Mouse (Mus musculus): ENCODE results near the gene Cntn4. TPM values are rescaled to one million over a fixed set of nuclear protein-coding genes. Genes with fewer than 3 reads are reported as not detected.

Cntn4 gene
- polyA plus RNA-seq, 2 experiments: 1.2 to 1.9 TPM

DNA sequence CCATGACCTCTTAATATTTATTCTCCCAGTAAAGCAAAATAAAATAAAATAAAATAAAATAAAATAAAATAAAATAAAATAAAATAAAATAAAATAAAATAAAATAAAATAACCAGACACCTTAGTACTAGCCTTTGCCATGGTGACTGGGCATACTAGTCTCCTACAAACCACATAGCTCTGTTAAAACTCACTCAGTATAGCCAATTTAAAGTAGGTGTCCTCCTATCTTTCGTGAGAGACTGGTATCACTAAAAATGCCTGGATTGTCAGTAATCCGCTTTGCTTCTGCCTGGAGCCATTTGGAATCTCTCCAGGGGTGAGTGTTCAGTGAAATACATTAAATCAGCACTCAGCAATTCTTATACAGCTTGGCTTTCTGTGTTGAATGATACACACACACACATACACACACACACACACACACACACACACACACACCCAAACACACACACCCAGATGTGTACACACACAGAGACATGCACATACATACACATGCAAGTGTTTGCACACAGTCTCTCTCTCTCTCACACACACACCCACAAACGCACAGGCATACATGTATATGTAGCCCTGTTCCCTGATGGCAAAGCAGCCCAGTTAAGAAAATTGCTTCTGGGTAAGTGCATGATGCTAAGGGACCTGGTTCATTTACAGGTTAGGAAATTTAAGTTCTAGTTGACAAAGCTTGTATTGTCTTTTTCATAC, 776.8 kb downstream of the Cntn4 start:
- Histone ChIP-seq H3K9me3 (ENCODE audit: control insufficient read depth, low read length) (no peaks in the 10 kb centered on the region), H3K9ac (ENCODE audit: low read depth, low read length, severe bottlenecking) (no peak overlapping the region), H3K4me3 (replicated peaks; ENCODE audit: low read length) (no peak overlapping the region), H3K27me3 (ENCODE audit: control insufficient read depth, insufficient read depth, low read length) (no peaks in the 10 kb centered on the region), H3K4me2 (replicated peaks; ENCODE audit: low read depth, low read length, severe bottlenecking) (no peak overlapping the region), H3K36me3 (ENCODE audit: control insufficient read depth, insufficient read depth, low read length) (no peaks in the 10 kb centered on the region), H3K27ac (replicated peaks; ENCODE audit: low read depth, low read length) (no peak overlapping the region), H3K4me1 (ENCODE audit: control insufficient read depth, insufficient read depth, low read length) (no peaks in the 10 kb centered on the region)
- no peak for DNase-seq (ENCODE audit: low spot score)
- no peak for ATAC-seq (ENCODE audit: low FRiP score, low read depth)
- no peak for TF ChIP-seq POLR2A (IDR thresholded peaks at IDR 0.05; ENCODE audit: borderline replicate concordance, extremely low read depth, insufficient read depth, insufficient read length)
- WGBS: 65% methylated on average over 3 of the region's 3 CpGs

DNA sequence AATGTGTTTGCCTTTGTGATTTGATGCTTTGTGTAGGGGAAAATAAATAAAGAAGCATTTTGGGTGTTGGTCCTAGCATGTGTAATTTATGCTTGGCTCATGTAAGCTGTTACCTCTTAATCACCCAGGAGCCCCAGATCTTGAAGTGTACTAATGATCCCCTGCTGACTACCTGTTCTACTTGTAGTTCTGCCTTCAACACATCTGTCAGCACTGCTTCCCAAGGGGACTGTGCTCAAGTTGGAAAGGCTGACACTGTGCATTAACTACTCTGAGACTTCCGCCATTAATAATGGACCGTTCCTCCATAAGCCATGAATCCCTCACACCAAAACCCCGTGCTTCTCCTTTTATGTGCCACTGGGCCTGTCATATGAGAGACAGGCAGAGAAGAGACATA, 778.2 kb downstream of the Cntn4 start:
- H3K27ac ChIP-seq (replicated peaks; ENCODE audit: low read depth, low read length): no peak overlapping the region
- H3K36me3 ChIP-seq (ENCODE audit: control insufficient read depth, insufficient read depth, low read length): no peaks in the 10 kb centered on the region
- H3K9me3 ChIP-seq (ENCODE audit: control insufficient read depth, low read length): no peaks in the 10 kb centered on the region
- DNase-seq (ENCODE audit: low spot score) (no peak), ATAC-seq (ENCODE audit: low FRiP score, low read depth) (no peak)
- no peak overlapping the region for H3K4me3 ChIP-seq (replicated peaks; ENCODE audit: low read length)
- no peak for TF ChIP-seq POLR2A (IDR thresholded peaks at IDR 0.05; ENCODE audit: borderline replicate concordance, extremely low read depth, insufficient read depth, insufficient read length)
- no peaks in the 10 kb centered on the region for H3K4me1 ChIP-seq (ENCODE audit: control insufficient read depth, insufficient read depth, low read length)
- no peak overlapping the region for H3K9ac ChIP-seq (ENCODE audit: low read depth, low read length, severe bottlenecking)
- no peak overlapping the region for H3K4me2 ChIP-seq (replicated peaks; ENCODE audit: low read depth, low read length, severe bottlenecking)
- WGBS: 41% methylated on average over 3 of the region's 3 CpGs
- H3K27me3 ChIP-seq (ENCODE audit: control insufficient read depth, insufficient read depth, low read length): no peaks in the 10 kb centered on the region

DNA sequence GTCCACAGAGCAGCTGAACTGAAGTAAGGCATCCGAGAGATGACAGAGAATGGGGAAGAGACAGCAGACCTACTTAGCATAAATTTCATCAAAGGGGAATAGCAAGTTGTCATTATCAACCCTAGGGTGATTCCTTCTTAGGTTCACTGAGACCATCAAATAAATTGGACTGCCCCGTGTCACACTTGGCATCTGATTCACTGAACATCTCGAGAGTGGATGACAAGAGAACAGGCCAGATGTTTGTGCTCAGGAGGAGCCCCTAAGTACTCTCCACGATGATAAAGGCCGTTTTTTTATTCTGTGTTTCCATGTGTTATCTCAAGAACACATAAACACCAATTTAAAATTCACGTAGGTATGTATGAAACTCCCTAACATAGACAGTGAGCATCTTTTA, 780.7 kb downstream of the Cntn4 start:
- Histone ChIP-seq H3K27ac (replicated peaks; ENCODE audit: low read depth, low read length) (no peak overlapping the region), H3K36me3 (ENCODE audit: control insufficient read depth, insufficient read depth, low read length) (no peaks in the 10 kb centered on the region), H3K27me3 (ENCODE audit: control insufficient read depth, insufficient read depth, low read length) (no peaks in the 10 kb centered on the region), H3K4me1 (ENCODE audit: control insufficient read depth, insufficient read depth, low read length) (no peaks in the 10 kb centered on the region), H3K4me2 (replicated peaks; ENCODE audit: low read depth, low read length, severe bottlenecking) (no peak overlapping the region), H3K4me3 (replicated peaks; ENCODE audit: low read length) (no peak overlapping the region), H3K9me3 (ENCODE audit: control insufficient read depth, low read length) (no peaks in the 10 kb centered on the region), H3K9ac (ENCODE audit: low read depth, low read length, severe bottlenecking) (no peak overlapping the region)
- no peak for TF ChIP-seq POLR2A (IDR thresholded peaks at IDR 0.05; ENCODE audit: borderline replicate concordance, extremely low read depth, insufficient read depth, insufficient read length)
- WGBS: 73% methylated on average over 6 of the region's 6 CpGs
- no peak for DNase-seq (ENCODE audit: low spot score)
- ATAC-seq (ENCODE audit: low FRiP score, low read depth): no peak

DNA sequence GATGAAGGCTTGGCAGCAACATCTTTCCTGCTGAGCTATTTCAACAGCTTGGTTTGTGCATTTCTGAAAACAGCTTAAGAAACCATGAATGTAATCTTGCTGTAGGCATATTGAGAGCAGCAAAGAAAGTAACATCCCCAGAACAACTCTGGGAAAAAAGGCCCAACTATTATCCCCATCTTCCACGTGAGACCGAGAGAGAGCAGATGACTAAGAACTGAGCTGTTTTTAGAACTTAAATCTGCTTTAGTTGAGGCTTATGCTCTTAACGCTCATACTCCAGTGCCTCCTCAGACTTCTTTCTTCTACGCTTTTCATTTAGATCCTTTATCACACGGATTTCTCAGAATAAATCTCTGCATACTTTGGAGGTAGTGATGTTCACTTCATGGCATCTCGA, 784.9 kb downstream of the Cntn4 start:
- WGBS: 91% methylated on average over 6 of the region's 6 CpGs
- ATAC-seq (ENCODE audit: low FRiP score, low read depth) (no peak), DNase-seq (ENCODE audit: low spot score) (no peak)
- no peak for TF ChIP-seq POLR2A (IDR thresholded peaks at IDR 0.05; ENCODE audit: borderline replicate concordance, extremely low read depth, insufficient read depth, insufficient read length)
- no peaks in the 10 kb centered on the region for H3K27me3 ChIP-seq (ENCODE audit: control insufficient read depth, insufficient read depth, low read length)
- no peaks in the 10 kb centered on the region for H3K4me1 ChIP-seq (ENCODE audit: control insufficient read depth, insufficient read depth, low read length)
- no peak overlapping the region for H3K27ac ChIP-seq (replicated peaks; ENCODE audit: low read depth, low read length)
- no peaks in the 10 kb centered on the region for H3K36me3 ChIP-seq (ENCODE audit: control insufficient read depth, insufficient read depth, low read length)
- H3K9me3 ChIP-seq (ENCODE audit: control insufficient read depth, low read length): no peaks in the 10 kb centered on the region
- H3K4me3 ChIP-seq (replicated peaks; ENCODE audit: low read length): no peak overlapping the region
- H3K9ac ChIP-seq (ENCODE audit: low read depth, low read length, severe bottlenecking): no peak overlapping the region
- no peak overlapping the region for H3K4me2 ChIP-seq (replicated peaks; ENCODE audit: low read depth, low read length, severe bottlenecking)

DNA sequence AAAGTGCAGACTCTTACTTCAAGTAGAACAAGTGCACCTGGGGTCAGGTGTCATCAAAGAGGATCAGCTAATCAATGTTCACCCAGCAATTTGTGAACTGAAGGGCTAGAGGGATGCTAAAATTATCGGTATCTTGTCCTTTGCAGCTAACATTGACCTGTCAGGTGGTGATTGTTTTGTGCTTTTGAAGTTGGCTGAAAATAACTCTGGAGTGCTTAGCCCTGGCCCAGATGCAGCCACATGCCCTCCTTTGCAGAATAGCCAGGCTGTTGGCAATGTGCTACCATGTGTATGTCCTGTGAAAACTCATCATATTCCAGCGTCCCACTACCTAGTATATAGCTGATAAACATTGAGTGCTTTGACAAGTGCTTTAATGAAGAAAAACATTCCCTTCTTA, 786.4 kb downstream of the Cntn4 start:
- H3K27ac ChIP-seq (replicated peaks; ENCODE audit: low read depth, low read length): no peak overlapping the region
- no peak for TF ChIP-seq POLR2A (IDR thresholded peaks at IDR 0.05; ENCODE audit: borderline replicate concordance, extremely low read depth, insufficient read depth, insufficient read length)
- ATAC-seq (ENCODE audit: low FRiP score, low read depth) (no peak), DNase-seq (ENCODE audit: low spot score) (no peak)
- no peaks in the 10 kb centered on the region for H3K4me1 ChIP-seq (ENCODE audit: control insufficient read depth, insufficient read depth, low read length)
- 78% methylated on average over 2 of the region's 2 CpGs for WGBS
- H3K27me3 ChIP-seq (ENCODE audit: control insufficient read depth, insufficient read depth, low read length): no peaks in the 10 kb centered on the region
- H3K9ac ChIP-seq (ENCODE audit: low read depth, low read length, severe bottlenecking): no peak overlapping the region
- H3K4me2 ChIP-seq (replicated peaks; ENCODE audit: low read depth, low read length, severe bottlenecking): no peak overlapping the region
- H3K4me3 ChIP-seq (replicated peaks; ENCODE audit: low read length): no peak overlapping the region
- no peaks in the 10 kb centered on the region for H3K36me3 ChIP-seq (ENCODE audit: control insufficient read depth, insufficient read depth, low read length)
- no peaks in the 10 kb centered on the region for H3K9me3 ChIP-seq (ENCODE audit: control insufficient read depth, low read length)
